ENCODE assay signal across 21 mouse cellular contexts in genomic region chr14:18021726-18022125, GRCm38 (mm10).
DNase-seq lines count a peak whose midpoint lies in the region; ATAC-seq and TF ChIP-seq lines count a peak whose summit lies in the region.
"Had no signal": no experiment of that assay in that cellular context is flagged by ENCODE, and none has a peak within 500 bp of the region (broad histone marks: within the 10 kb centered on the region; RNA-seq: fewer than 3 reads in every experiment).

No protein-coding gene starts in this region.

- no peak overlapping the region for H3K27ac ChIP-seq in neural tube, embryonic 15.5 days (replicated peaks)
- H3K27ac ChIP-seq: embryonic facial prominence, embryonic 10.5 days; heart, embryonic 10.5 days; liver, embryonic 13.5 days; midbrain, embryonic 12.5 days had no signal

- H3K9me3 ChIP-seq in neural tube, embryonic 15.5 days (replicated peaks), result no peaks in the 10 kb centered on the region
- H3K9me3 ChIP-seq: embryonic facial prominence, embryonic 10.5 days; heart, embryonic 10.5 days; liver, embryonic 13.5 days; midbrain, embryonic 12.5 days had no signal

- TF ChIP-seq CTCF in Patski (IDR thresholded peaks at IDR 0.05), result no peak

- no peaks in the 10 kb centered on the region for H3K4me1 ChIP-seq in neural tube, embryonic 15.5 days
- H3K4me1 ChIP-seq: embryonic facial prominence, embryonic 10.5 days; heart, embryonic 10.5 days; liver, embryonic 13.5 days; midbrain, embryonic 12.5 days had no signal

- no peaks in the 10 kb centered on the region for H3K36me3 ChIP-seq in neural tube, embryonic 15.5 days
- H3K36me3 ChIP-seq: embryonic facial prominence, embryonic 10.5 days; heart, embryonic 10.5 days; liver, embryonic 13.5 days; midbrain, embryonic 12.5 days had no signal

- H3K4me3 ChIP-seq in neural tube, embryonic 15.5 days (replicated peaks), result no peak overlapping the region
- H3K4me3 ChIP-seq: embryonic facial prominence, embryonic 10.5 days; erythroblast, embryonic 14.5 days; heart, embryonic 10.5 days; liver, embryonic 13.5 days; midbrain, embryonic 12.5 days; myocyte had no signal

- peak; percentile 4 to 22 for DNase-seq in kidney, adult 8-10 months
- no peak for DNase-seq in kidney, postnatal 10 days
- no peak for DNase-seq in Patski (ENCODE audit: low read depth, low spot score)
- peak; percentile 36 for DNase-seq in induced T-regulatory cell, adult 2 months (ENCODE audit: low read depth)
- DNase-seq in thymus, postnatal 10 days (ENCODE audit: low spot score in 2 of 2), result peak; percentile 42
- no peak for DNase-seq in embryo, embryonic 10.5 days (ENCODE audit: low spot score)
- no peak for DNase-seq in embryo, embryonic 10 days (ENCODE audit: low spot score)
- DNase-seq: cerebellum, adult 9-10 months; heart, postnatal 14 days; kidney, postnatal 25 days; liver, embryonic 13.5 days had no signal

- WGBS in neural tube, embryonic 15.5 days, result 87% methylated on average over 2 of the region's 2 CpGs

- in situ Hi-C loops in Patski (cut with MboI; ENCODE audit: low pct_unique_long_range_greater_than_20kb), result no loop called here

- POLR2A ChIA-PET in Patski (lab: Charles Lee), result no interaction called here

- no peak overlapping the region for H3K9ac ChIP-seq in neural tube, embryonic 15.5 days (replicated peaks)
- H3K9ac ChIP-seq: liver, embryonic 13.5 days; midbrain, embryonic 12.5 days had no signal

- no peaks in the 10 kb centered on the region for H3K27me3 ChIP-seq in Patski
- H3K27me3 ChIP-seq in neural tube, embryonic 15.5 days (replicated peaks), result no peaks in the 10 kb centered on the region
- H3K27me3 ChIP-seq: CH12.LX; liver, embryonic 13.5 days; midbrain, embryonic 12.5 days had no signal

- no peak overlapping the region for H3K4me2 ChIP-seq in neural tube, embryonic 15.5 days
- H3K4me2 ChIP-seq: liver, embryonic 13.5 days; midbrain, embryonic 12.5 days had no signal

- ATAC-seq in Patski, result peak; percentile 25
- ATAC-seq in neural tube, embryonic 15.5 days (ENCODE audit: low FRiP score), result no peak
- ATAC-seq: forebrain, embryonic 16.5 days; hindbrain, embryonic 16.5 days; lung, postnatal 0 days had no signal

- CTCF ChIA-PET in Patski (lab: Charles Lee), result no interaction called here

Comparison
In these comparisons a context has a peak if more than half of its experiments do, and no peak if none do; other contexts are left out.
1. DNase-seq: peak in kidney, adult 8-10 months (2 of 2), induced T-regulatory cell, adult 2 months (single experiment) and thymus, postnatal 10 days (2 of 2); none in kidney, postnatal 10 days (single experiment), Patski (single experiment), embryo, embryonic 10.5 days (single experiment) and embryo, embryonic 10 days (single experiment).